Mouse (Mus musculus) bone marrow macrophage, adult 2 months (primary cell): ENCODE measurements around the gene Ptprg.

ENCODE experiments used
- CTCF ChIP-seq: IDR thresholded peaks from 2 replicates; pipeline ENCODE4 v1.5.1; 2012; ENCODE audit warnings: low read depth, mild to moderate bottlenecking, low read length, moderate library complexity
- POLR2A ChIP-seq: IDR thresholded peaks from 2 replicates; pipeline ENCODE4 v1.6.1; 2012; ENCODE audit warnings: mild to moderate bottlenecking, low read depth, low read length, borderline replicate concordance

DNA sequence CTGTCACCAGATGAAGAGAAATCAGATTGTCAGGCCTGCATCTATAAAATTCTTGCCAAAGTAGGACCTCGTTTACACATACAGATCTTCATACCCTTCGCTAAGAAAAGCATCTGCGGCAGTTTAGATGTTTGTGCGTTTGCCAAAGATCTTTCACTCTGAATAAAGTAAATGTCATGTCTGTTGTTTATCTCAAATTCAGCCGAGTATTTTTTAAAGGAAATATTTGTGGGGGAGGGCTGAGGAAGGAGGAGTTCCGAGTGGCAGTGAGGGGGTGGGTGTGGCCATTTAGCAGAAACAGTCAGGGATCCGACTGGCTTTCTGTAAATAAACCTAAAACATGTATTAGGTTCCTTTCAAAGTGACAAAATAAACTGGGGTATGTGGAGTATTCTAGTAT is 645.4 kb downstream of the Ptprg start:
- TF ChIP-seq CTCF (no peak), POLR2A (no peak)
